Mouse (Mus musculus): ENCODE measurements around the gene Usp2.

The Usp2 gene

GRCm38 (mm10) chr9:44047071-44047470, 19.8 kb upstream of the Usp2 start:
- no peak for DNase-seq

GRCm38 (mm10) chr9:44047571-44048490, 19.0 kb upstream of the Usp2 start:
- DNase-seq: no peak

GRCm38 (mm10) chr9:44048541-44049380, 18.1 kb upstream of the Usp2 start:
- no peak for DNase-seq

DNA sequence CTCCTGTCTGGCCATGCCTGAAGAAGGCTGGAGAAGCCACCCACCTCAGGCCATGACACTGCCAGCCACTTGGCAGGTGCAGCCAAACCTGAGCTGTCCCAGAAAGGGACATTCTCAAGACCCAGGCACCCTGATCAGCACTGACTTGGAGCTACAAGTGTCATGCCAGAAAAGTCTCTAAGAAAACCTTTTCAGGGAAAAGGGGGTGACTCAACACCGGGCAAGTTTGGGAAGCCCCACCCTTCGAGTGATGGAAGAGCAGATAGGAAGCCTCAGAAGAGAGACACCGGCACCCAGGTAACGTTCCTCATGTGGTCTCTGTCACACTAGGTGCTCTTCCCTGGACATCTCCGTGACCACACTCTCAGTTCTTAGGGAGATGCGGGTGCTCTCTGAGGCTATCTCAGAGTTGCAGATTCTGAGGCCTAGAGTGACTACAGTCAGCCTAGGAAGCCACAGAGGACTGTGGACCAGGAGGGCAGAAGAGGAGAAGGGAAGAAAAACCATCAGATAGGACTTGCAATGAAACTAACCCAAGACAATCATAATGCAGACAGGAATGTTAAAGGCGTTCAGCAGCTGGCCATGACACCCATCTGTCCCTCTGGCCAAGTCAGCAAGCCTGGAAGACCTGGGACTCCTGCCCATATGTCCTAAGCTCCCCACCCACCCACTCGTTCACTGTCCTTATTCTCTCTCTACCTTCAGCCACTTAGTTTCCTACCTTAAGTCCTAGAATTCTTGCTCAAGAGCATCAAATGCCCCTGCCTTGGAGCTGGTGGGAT, 17.2 kb upstream of the Usp2 start:
- no peak for DNase-seq

- no peak for DNase-seq
Measured at GRCm38 (mm10) chr9:44052855-44053254, 14.0 kb upstream of the Usp2 start.

- no peak for DNase-seq
Measured at GRCm38 (mm10) chr9:44053936-44054335, 12.9 kb upstream of the Usp2 start.

GRCm38 (mm10) chr9:44058606-44059005, 8.2 kb upstream of the Usp2 start:
- DNase-seq: no peak

DNA sequence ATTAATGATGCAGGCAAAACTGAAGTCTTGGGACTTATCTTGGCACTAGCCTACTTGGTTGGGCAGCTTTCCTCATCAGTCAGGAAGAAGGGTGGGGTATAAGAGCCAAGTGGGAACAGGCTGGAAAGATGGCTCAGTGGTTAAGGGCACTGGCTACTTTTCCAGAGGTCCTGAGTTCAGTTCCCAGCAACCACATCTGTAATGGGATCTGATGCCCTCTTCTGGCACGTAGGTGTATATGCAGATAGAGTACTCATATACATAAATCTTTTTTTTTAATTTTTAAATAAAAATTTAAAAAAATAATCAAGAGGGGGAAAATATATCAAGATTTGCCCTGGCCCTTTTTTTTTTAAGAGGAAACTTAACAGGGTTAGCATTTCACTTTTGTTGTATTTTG, 1.6 kb upstream of the Usp2 start:
- DNase-seq: no peak

- no peak for DNase-seq
Measured at GRCm38 (mm10) chr9:44067241-44067959, 579 bp downstream of the Usp2 start.

DNA sequence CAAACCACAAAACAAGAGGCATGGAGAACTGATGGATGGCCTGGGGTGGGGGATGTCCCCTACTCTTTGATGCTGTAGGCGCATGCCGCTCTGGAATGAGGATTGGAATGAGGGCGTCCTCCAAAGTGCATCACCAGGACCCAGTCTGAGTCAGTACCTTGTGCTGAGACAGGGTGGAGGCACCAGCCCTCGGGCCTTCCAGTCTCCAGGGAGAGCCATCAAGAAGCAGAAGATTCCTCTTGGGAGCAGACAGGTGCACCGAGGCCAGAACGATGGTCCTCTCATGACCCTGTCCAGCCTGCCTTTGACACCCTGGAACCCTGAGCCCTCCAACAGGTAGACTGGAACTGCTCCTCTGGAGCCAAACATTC, 1.1 kb downstream of the Usp2 start:
- no peak for DNase-seq

DNA sequence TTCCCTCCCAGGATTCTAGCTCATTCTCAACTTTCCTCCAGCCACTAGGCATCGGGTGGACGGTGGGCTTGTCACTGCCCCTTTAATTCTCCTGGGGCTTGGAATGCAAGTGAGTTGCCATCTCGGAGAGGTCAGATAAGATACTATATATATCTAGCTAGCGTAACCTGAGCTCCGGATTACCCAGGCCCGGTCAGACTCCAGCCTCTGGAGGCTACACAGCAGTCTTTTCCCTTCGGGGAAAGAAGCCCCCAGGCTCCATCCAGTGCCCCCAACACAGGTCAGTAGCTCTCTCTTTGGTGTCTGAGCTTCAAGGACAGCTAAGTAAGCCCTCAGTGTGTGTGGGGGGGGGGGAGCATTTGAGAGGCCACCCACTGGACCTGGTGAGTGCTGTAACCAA, 2.4 kb downstream of the Usp2 start:
- DNase-seq: no peak

- no peak for DNase-seq
Measured at GRCm38 (mm10) chr9:44070113-44070843, 3.5 kb downstream of the Usp2 start.

DNA sequence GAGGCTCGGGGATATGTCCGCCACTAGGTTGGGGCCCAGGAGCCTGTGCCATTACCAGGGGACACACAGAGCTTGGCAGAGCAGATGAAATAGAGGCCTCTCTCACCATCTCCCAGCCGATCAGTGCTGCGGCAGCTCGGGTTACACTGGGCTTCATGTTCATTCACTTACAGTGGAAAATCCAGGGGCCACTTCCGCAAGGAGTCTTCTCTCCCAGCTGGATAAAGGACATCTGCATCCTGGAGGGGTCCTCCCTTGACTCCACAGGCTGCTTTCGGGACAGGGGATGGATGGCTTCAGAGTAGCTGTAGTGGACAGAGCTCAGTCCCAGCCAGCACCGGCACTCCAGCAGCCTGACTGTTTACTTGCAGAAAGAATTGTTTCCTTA, 4.0 kb downstream of the Usp2 start:
- DNase-seq: no peak

DNA sequence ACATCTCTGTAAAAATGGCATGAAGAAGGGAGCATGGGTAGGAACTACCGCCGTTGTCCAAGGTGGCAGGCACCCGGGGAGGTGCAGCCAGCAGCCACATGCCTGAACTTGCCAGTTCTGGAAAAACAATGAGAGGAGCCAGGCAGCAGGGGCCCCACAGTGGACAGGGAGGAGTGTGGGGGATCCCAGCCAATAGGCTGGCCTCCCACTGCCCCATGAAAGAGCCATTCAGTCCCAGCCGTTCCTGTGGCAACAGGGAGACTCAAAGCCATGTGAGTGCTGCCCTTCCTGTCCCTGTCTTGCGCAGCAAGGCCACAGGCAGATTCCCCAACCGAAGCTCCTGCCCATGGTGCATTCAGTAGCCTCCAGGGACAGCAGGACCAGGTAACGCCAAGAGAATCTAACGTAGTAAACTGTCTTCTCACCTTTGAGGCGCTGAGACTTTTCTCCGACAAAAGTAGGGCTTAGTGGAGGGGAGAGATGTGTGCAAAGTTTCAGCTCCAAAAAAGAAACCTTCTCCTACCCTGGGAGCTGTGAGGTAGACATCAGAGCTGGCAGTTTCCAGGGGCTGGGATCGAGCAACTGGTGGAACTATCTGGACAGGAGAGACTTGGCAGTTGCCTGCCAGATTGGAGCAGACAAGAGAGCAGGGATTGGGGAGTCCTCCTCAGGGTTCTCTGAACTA, 5.2 kb downstream of the Usp2 start:
- peak; percentile 83 for DNase-seq

DNA sequence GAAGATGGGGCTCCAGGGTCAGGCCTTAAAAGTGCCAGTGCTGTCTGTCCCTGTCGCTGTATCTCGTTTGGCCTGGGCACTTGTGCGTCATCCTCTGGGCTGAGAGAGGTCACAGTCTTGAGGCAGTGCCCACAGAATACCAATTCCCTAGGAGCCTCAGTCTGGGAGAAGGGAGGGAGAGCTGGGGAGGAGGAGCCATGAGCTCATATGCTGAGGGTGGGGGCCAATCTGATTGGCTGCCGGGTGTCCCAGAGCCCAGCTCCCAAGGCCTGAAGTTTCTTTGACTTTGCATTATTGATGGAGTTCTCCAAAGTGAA, 5.7 kb downstream of the Usp2 start:
- peak; percentile 67 for DNase-seq

- no peak for DNase-seq
Measured at GRCm38 (mm10) chr9:44073115-44073514, 6.3 kb downstream of the Usp2 start.

DNA sequence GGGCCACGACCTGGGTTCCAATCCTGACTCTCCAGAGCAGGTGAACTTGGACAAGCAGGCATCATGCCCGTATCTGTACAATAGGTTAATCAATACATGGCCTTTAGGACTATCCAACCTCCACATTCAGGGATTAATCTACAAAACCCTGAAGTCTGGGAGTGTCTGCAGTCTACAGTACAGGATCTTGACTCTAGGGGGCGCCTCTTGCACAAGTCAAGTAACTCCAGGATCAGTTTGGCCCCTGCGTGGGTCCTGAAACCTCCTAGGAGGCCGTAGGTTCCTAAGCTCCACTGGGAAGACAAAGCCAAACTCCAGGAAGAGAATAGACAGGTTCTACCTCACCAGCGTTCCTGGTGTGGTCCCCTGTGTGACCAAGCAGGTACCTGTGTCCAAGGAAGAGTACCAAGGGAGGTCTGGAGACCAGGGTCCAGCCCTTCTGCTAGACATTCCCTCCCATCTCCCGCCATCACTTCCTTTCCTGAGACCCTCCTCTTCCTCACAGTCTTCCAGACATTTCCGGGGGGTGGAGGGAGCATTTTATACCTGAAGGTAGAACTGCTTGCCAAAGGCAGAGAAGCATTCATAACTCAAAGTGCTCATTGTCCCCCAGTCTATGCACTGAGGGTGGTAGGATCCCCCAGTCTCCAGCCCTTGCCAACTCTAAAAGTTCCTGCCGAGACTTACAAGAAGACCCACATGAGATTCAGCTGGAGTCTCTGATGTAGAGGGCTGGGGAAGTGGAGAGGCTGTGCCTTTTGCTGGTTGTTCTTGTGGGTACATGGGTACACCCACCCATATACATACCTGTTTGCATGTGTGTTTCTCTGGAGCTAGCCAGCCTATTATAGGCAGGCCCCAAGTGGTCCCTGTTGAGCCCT, 7.8 kb downstream of the Usp2 start:
- no peak for DNase-seq

DNA sequence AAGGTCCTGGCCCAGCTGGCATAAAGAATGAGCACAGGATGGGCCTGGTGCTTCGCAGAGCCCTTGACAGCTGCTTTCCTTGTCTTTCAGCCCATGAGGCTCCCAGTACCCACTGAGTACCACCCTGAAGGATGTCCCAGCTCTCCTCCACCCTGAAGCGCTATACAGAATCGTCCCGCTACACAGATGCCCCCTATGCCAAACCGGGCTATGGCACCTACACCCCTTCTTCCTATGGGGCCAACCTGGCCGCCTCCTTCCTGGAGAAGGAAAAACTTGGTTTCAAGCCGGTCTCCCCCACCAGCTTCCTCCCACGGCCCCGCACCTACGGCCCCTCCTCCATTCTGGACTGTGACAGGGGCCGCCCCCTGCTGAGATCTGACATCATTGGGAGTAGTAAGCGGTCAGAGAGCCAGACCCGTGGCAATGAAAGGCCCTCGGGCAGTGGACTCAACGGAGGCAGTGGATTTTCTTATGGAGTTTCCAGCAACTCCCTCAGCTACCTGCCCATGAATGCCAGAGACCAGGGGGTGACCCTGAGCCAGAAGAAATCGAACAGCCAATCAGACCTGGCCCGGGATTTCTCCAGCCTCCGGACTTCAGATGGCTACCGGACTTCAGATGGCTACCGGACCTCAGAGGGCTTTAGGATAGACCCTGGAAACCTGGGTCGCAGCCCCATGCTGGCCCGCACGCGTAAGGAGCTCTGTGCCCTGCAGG, 8.6 kb downstream of the Usp2 start:
- DNase-seq: no peak

- DNase-seq: no peak
Measured at GRCm38 (mm10) chr9:44075996-44076763, 9.4 kb downstream of the Usp2 start.
